Mouse (Mus musculus): ENCODE measurements around the gene Gng12. TPM values are rescaled to one million over a fixed set of nuclear protein-coding genes. Genes with fewer than 3 reads are reported as not detected.
A peak's percentile ranks its signal among the peaks of the same experiment; 100 is the strongest.
"Not testable (repeated sequence)": the region's sequence is repeated elsewhere in the genome, so short reads cannot be mapped to it uniquely, and the experiment has no call there.

Gene Gng12
- total RNA-seq (2021): 10 to 100 TPM; 40.6 to 42.9 TPM
- long read RNA-seq, experiment 1, full-length matches to known transcripts: 44 of 57 reads
- long read RNA-seq, experiment 1, partial matches to known transcripts: 1 of 57 reads
- long read RNA-seq, experiment 1, other reads (novel, unspliced or antisense): 12 of 57 reads
- long read RNA-seq, experiment 2, full-length matches to known transcripts: 40 of 49 reads
- long read RNA-seq, experiment 2, partial matches to known transcripts: 0 of 49 reads
- long read RNA-seq, experiment 2, other reads (novel, unspliced or antisense): 9 of 49 reads

GRCm38 (mm10) chr6:66896119-66896920 lies at the start of gene Gng12:
Gng12 (plus strand) TSS chr6:66896397.
- DNase-seq: peak; percentile 89

- DNase-seq: no peak
These were observed 47.3 kb upstream of the Gng12 start for GRCm38 (mm10) chr6:66848936-66849335.

- no peak for DNase-seq
These were observed 40.0 kb upstream of the Gng12 start for GRCm38 (mm10) chr6:66856236-66856635.

- DNase-seq: no peak
These were observed 37.8 kb upstream of the Gng12 start for GRCm38 (mm10) chr6:66858356-66858755.

GRCm38 (mm10) chr6:66859391-66859790 lies 36.8 kb upstream of the Gng12 start:
- DNase-seq: no peak

- DNase-seq: no peak
These were observed 31.7 kb upstream of the Gng12 start for GRCm38 (mm10) chr6:66864463-66864862.

- DNase-seq: no peak
These were observed 29.9 kb upstream of the Gng12 start for GRCm38 (mm10) chr6:66866295-66866694.

- not testable (repeated sequence) for DNase-seq
These were observed 19.1 kb upstream of the Gng12 start for GRCm38 (mm10) chr6:66877048-66877447.

GRCm38 (mm10) chr6:66890349-66891158 lies 5.6 kb upstream of the Gng12 start:
- no peak for DNase-seq

- DNase-seq: no peak
These were observed 2.2 kb upstream of the Gng12 start for GRCm38 (mm10) chr6:66893950-66894349.

GRCm38 (mm10) chr6:66894999-66895398 lies 1.2 kb upstream of the Gng12 start:
- no peak for DNase-seq

GRCm38 (mm10) chr6:66896921-66897645 lies 886 bp downstream of the Gng12 start:
- DNase-seq: peak; percentile 21

GRCm38 (mm10) chr6:66897994-66898393 lies 1.8 kb downstream of the Gng12 start:
- no peak for DNase-seq

- DNase-seq: no peak
These were observed 5.7 kb downstream of the Gng12 start for GRCm38 (mm10) chr6:66901926-66902325.

GRCm38 (mm10) chr6:66903206-66903605 lies 7.0 kb downstream of the Gng12 start:
- no peak for DNase-seq

GRCm38 (mm10) chr6:66903720-66904119 lies 7.5 kb downstream of the Gng12 start:
- DNase-seq: no peak

- no peak for DNase-seq
These were observed 10.0 kb downstream of the Gng12 start for GRCm38 (mm10) chr6:66906244-66906643.

GRCm38 (mm10) chr6:66908327-66908973 lies 12.3 kb downstream of the Gng12 start:
- no peak for DNase-seq

GRCm38 (mm10) chr6:66910493-66911435 lies 14.6 kb downstream of the Gng12 start:
- no peak for DNase-seq

- DNase-seq: no peak
These were observed 17.2 kb downstream of the Gng12 start for GRCm38 (mm10) chr6:66913355-66913754.

Data from gastrocnemius, postnatal 10 days (tissue).